ENCODE assay signal across 13 mouse cellular contexts in genomic region chr16:67106478-67107061, GRCm38 (mm10).
DNase-seq lines count a peak whose midpoint lies in the region; ATAC-seq and TF ChIP-seq lines count a peak whose summit lies in the region.
"Had no signal": no experiment of that assay in that cellular context is flagged by ENCODE, and none has a peak within 500 bp of the region (broad histone marks: within the 10 kb centered on the region; RNA-seq: fewer than 3 reads in every experiment).

No protein-coding gene starts in this region.

- no peak overlapping the region; the same call in 1 of the 2 replicates for H3K4me3 ChIP-seq in heart, embryonic 13.5 days
- peak overlapping the region in 1 of 2 experiments; percentile 11; a peak in 1 of 4 replicates for H3K4me3 ChIP-seq in MEL (ENCODE audit: control insufficient read depth in 1 of 2, insufficient read depth in 1 of 2, low read depth in 2 of 2, low read length in 2 of 2)
- H3K4me3 ChIP-seq in liver, embryonic 16.5 days (ENCODE audit: low read depth, low read length) = no peak overlapping the region

- H3K9me3 ChIP-seq in heart, embryonic 13.5 days = no peaks in the 10 kb centered on the region
- no peaks in the 10 kb centered on the region for H3K9me3 ChIP-seq in MEL (replicated peaks; ENCODE audit: insufficient read depth, low read length)
- H3K9me3 ChIP-seq in liver, embryonic 16.5 days (replicated peaks; ENCODE audit: control insufficient read depth, low read length) = no peaks in the 10 kb centered on the region

- no peaks in the 10 kb centered on the region for H3K4me1 ChIP-seq in heart, embryonic 13.5 days
- H3K4me1 ChIP-seq in MEL (ENCODE audit: control insufficient read depth in 1 of 2, insufficient read depth in 2 of 2, low read length in 2 of 2) = no peaks in the 10 kb centered on the region
- no peaks in the 10 kb centered on the region for H3K4me1 ChIP-seq in liver, embryonic 16.5 days (ENCODE audit: control insufficient read depth, low read depth, low read length)

- TF ChIP-seq POLR2A in MEL (IDR thresholded peaks at IDR 0.05; ENCODE audit: control insufficient read depth in 1 of 2, insufficient read depth in 1 of 2, low read depth in 1 of 2, low read length in 2 of 2, poor library complexity in 1 of 2) = no peak

- H3K9ac ChIP-seq in heart, embryonic 13.5 days = no peak overlapping the region
- H3K9ac ChIP-seq in MEL (ENCODE audit: control insufficient read depth, low read depth, low read length, poor library complexity, severe bottlenecking) = no peak overlapping the region; the same call in 1 of the 2 replicates
- no peak overlapping the region for H3K9ac ChIP-seq in liver, embryonic 16.5 days (ENCODE audit: low read depth, low read length)

- ATAC-seq in heart, embryonic 13.5 days (ENCODE audit: extremely low read depth, insufficient number of reproducible peaks, low FRiP score, low TSS enrichment) = no peak
- peak; percentile 43 for ATAC-seq in liver, embryonic 16.5 days (ENCODE audit: low read depth)
- no peak for ATAC-seq in erythroid progenitor cell, adult 5-6 weeks (replicated peaks; ENCODE audit: low FRiP score, poor library complexity, severe bottlenecking)
- ATAC-seq: intestine, embryonic 16.5 days had no signal

- 47% methylated on average over 8 of the region's 8 CpGs for WGBS in heart, embryonic 13.5 days
- WGBS in liver, embryonic 16.5 days (ENCODE audit: insufficient replicate concordance) = 43% methylated on average over 8 of the region's 8 CpGs

- TF ChIP-seq CTCF in MEL (IDR thresholded peaks at IDR 0.05 in 2 of 3, conservative IDR thresholded peaks at IDR 0.05 in 1 of 3; ENCODE audit: control insufficient read depth in 1 of 3, insufficient read depth in 1 of 3, low read depth in 2 of 3, low read length in 3 of 3, poor library complexity in 1 of 3, severe bottlenecking in 1 of 3) = no peak

- H3K79me2 ChIP-seq in MEL (ENCODE audit: control insufficient read depth, insufficient read depth, low read length, poor library complexity) = no peaks in the 10 kb centered on the region

- no peaks in the 10 kb centered on the region for H3K36me3 ChIP-seq in heart, embryonic 13.5 days
- no peaks in the 10 kb centered on the region for H3K36me3 ChIP-seq in MEL (ENCODE audit: control insufficient read depth in 1 of 2, insufficient read depth in 2 of 2, low read length in 2 of 2)
- H3K36me3 ChIP-seq in liver, embryonic 16.5 days (ENCODE audit: control insufficient read depth, insufficient read depth) = no peaks in the 10 kb centered on the region

- no peak overlapping the region for H3K27ac ChIP-seq in heart, embryonic 13.5 days (replicated peaks)
- no peak overlapping the region for H3K27ac ChIP-seq in MEL (ENCODE audit: control insufficient read depth, low read depth, low read length)
- no peak overlapping the region for H3K27ac ChIP-seq in liver, embryonic 16.5 days (ENCODE audit: low read length)

- no peaks in the 10 kb centered on the region for H3K27me3 ChIP-seq in heart, embryonic 13.5 days (replicated peaks)
- no peaks in the 10 kb centered on the region for H3K27me3 ChIP-seq in MEL (ENCODE audit: control insufficient read depth in 1 of 2, insufficient read depth in 2 of 2, low read length in 2 of 2)
- H3K27me3 ChIP-seq in liver, embryonic 16.5 days (ENCODE audit: control insufficient read depth, insufficient read depth, low read depth, low read length) = no peaks in the 10 kb centered on the region

- no peak for TF ChIP-seq RAD21 in MEL (IDR thresholded peaks at IDR 0.05; ENCODE audit: low read depth, low read length)

- no peak for DNase-seq in heart, adult 18-20 months
- DNase-seq in MEL (ENCODE audit: low read depth, low spot score) = peak; percentile 12
- DNase-seq in c-Kit-positive CD71-positive TER-119-negative erythroid progenitor cells, embryonic 14.5 days (ENCODE audit: low read depth) = peak; percentile 10
- DNase-seq in right cerebral cortex, adult 18-20 months = no peak
- DNase-seq in spleen, postnatal 4 days (ENCODE audit: low spot score in 2 of 2) = no peak
- DNase-seq: cerebellum, postnatal 14 days; heart, postnatal 14 days; kidney, postnatal 14 days; lung, adult 2 months had no signal

- no peak for TF ChIP-seq EP300 in MEL (IDR thresholded peaks at IDR 0.05; ENCODE audit: low read depth in 1 of 2, low read length in 2 of 2)

- H3K4me2 ChIP-seq in heart, embryonic 13.5 days = 0 out of 2 replicates have a peak overlapping the region, but pooled peaks have one; percentile 30
- no peak overlapping the region for H3K4me2 ChIP-seq in liver, embryonic 16.5 days (ENCODE audit: low read depth, low read length)

TF ChIP-seq in MEL, 35 proteins besides CTCF, POLR2A, EP300 and RAD21:
- TF ChIP-seq TCF12 (IDR thresholded peaks at IDR 0.05; ENCODE audit: low read depth, low read length) = peak; percentile 39; the same call in 1 of the 2 replicates
- no peak for TF ChIP-seq MAZ (IDR thresholded peaks at IDR 0.05; ENCODE audit: low read depth, low read length)
- peak; percentile 49; the same call in 1 of the 2 replicates for TF ChIP-seq ZNF384 (IDR thresholded peaks at IDR 0.05; ENCODE audit: low read depth, low read length)
- TF ChIP-seq USF1 (IDR thresholded peaks at IDR 0.05; ENCODE audit: low read depth, low read length) = no peak
- no peak for TF ChIP-seq CHD1 (IDR thresholded peaks at IDR 0.05; ENCODE audit: low read depth, low read length)
- no peak for TF ChIP-seq ELF1 (IDR thresholded peaks at IDR 0.05; ENCODE audit: low read depth, low read length)

Comparison
In these comparisons a context has a peak if more than half of its experiments do, and no peak if none do; other contexts are left out.
1. DNase-seq: peak in MEL (single experiment) and c-Kit-positive CD71-positive TER-119-negative erythroid progenitor cells, embryonic 14.5 days (single experiment); none in heart, adult 18-20 months (0 of 2), right cerebral cortex, adult 18-20 months (single experiment) and spleen, postnatal 4 days (0 of 2).